Mouse (Mus musculus): ENCODE results near the gene Scmh1. TPM values are rescaled to one million over a fixed set of nuclear protein-coding genes. Genes with fewer than 3 reads are reported as not detected.

Scmh1 gene
- 40.0 and 44.6 TPM in 2 replicates for polyA plus RNA-seq (2015; fragmentation: Nextera tagmentation; extraction: Ambion mirVana)

- no peaks in the 10 kb centered on the region for H3K36me3 ChIP-seq (ENCODE audit: control insufficient read depth, insufficient read depth, low read length)
- peak within 1 kb of the TSS; percentile 100 for H3K9ac ChIP-seq (ENCODE audit: low read length)
- no peaks in the 10 kb centered on the region for H3K27me3 ChIP-seq (ENCODE audit: control insufficient read depth, insufficient read depth, low read length)
- H3K4me1 ChIP-seq (ENCODE audit: control insufficient read depth, insufficient read depth, low read length): peaks cover 11% of the 10 kb centered on the region; the same call in 1 of the 2 replicates
- H3K27ac ChIP-seq (ENCODE audit: low read length): peak within 1 kb of the TSS; percentile 94
- peak within 1 kb of the TSS; percentile 98 for H3K4me3 ChIP-seq (replicated peaks; ENCODE audit: low read length)
- peak; percentile 89 for ATAC-seq (ENCODE audit: insufficient read depth, low FRiP score)
- under 1% methylated on average over 80 of the region's 102 CpGs for WGBS
- peak within 1 kb of the TSS; percentile 55 for H3K4me2 ChIP-seq (ENCODE audit: low read depth, low read length)
- no peaks in the 10 kb centered on the region for H3K9me3 ChIP-seq (replicated peaks; ENCODE audit: control insufficient read depth, low read length)
Measured at GRCm38 (mm10) chr4:120405144-120405805, at the start of gene Scmh1. Scmh1 (plus strand) TSS chr4:120405281.

GRCm38 (mm10) chr4:120360011-120360521, 45.0 kb upstream of the Scmh1 start:
- Histone ChIP-seq H3K27ac (ENCODE audit: low read length) (no peak overlapping the region), H3K36me3 (ENCODE audit: control insufficient read depth, insufficient read depth, low read length) (no peaks in the 10 kb centered on the region), H3K4me3 (replicated peaks; ENCODE audit: low read length) (no peak overlapping the region), H3K27me3 (ENCODE audit: control insufficient read depth, insufficient read depth, low read length) (no peaks in the 10 kb centered on the region), H3K9ac (ENCODE audit: low read length) (no peak overlapping the region), H3K4me2 (ENCODE audit: low read depth, low read length) (no peak overlapping the region), H3K4me1 (ENCODE audit: control insufficient read depth, insufficient read depth, low read length) (no peaks in the 10 kb centered on the region), H3K9me3 (replicated peaks; ENCODE audit: control insufficient read depth, low read length) (no peaks in the 10 kb centered on the region)
- WGBS: 7% methylated on average over 8 of the region's 8 CpGs
- 0 out of 2 replicates have a peak, but pooled peaks have one; percentile 29 for ATAC-seq (ENCODE audit: insufficient read depth, low FRiP score)

- no peak overlapping the region for H3K27ac ChIP-seq (ENCODE audit: low read length)
- H3K9ac ChIP-seq (ENCODE audit: low read length): no peak overlapping the region
- H3K36me3 ChIP-seq (ENCODE audit: control insufficient read depth, insufficient read depth, low read length): no peaks in the 10 kb centered on the region
- no peaks in the 10 kb centered on the region for H3K27me3 ChIP-seq (ENCODE audit: control insufficient read depth, insufficient read depth, low read length)
- no peak overlapping the region for H3K4me3 ChIP-seq (replicated peaks; ENCODE audit: low read length)
- ATAC-seq (ENCODE audit: insufficient read depth, low FRiP score): no peak
- 0% methylated on average over 3 of the region's 3 CpGs for WGBS
- no peak overlapping the region for H3K4me2 ChIP-seq (ENCODE audit: low read depth, low read length)
- no peaks in the 10 kb centered on the region for H3K9me3 ChIP-seq (replicated peaks; ENCODE audit: control insufficient read depth, low read length)
- peaks cover 4% of the 10 kb centered on the region; the same call in 1 of the 2 replicates for H3K4me1 ChIP-seq (ENCODE audit: control insufficient read depth, insufficient read depth, low read length)
Measured at GRCm38 (mm10) chr4:120364729-120365128, 40.4 kb upstream of the Scmh1 start.

- Histone ChIP-seq H3K27me3 (ENCODE audit: control insufficient read depth, insufficient read depth, low read length) (no peaks in the 10 kb centered on the region), H3K4me1 (ENCODE audit: control insufficient read depth, insufficient read depth, low read length) (peaks cover 4% of the 10 kb centered on the region; the same call in 1 of the 2 replicates), H3K4me2 (ENCODE audit: low read depth, low read length) (no peak overlapping the region), H3K36me3 (ENCODE audit: control insufficient read depth, insufficient read depth, low read length) (no peaks in the 10 kb centered on the region), H3K4me3 (replicated peaks; ENCODE audit: low read length) (no peak overlapping the region), H3K9ac (ENCODE audit: low read length) (no peak overlapping the region), H3K9me3 (replicated peaks; ENCODE audit: control insufficient read depth, low read length) (no peaks in the 10 kb centered on the region), H3K27ac (ENCODE audit: low read length) (no peak overlapping the region)
- ATAC-seq (ENCODE audit: insufficient read depth, low FRiP score): no peak
- WGBS: 19% methylated on average over 5 of the region's 5 CpGs
Measured at GRCm38 (mm10) chr4:120365456-120365855, 39.6 kb upstream of the Scmh1 start.

DNA sequence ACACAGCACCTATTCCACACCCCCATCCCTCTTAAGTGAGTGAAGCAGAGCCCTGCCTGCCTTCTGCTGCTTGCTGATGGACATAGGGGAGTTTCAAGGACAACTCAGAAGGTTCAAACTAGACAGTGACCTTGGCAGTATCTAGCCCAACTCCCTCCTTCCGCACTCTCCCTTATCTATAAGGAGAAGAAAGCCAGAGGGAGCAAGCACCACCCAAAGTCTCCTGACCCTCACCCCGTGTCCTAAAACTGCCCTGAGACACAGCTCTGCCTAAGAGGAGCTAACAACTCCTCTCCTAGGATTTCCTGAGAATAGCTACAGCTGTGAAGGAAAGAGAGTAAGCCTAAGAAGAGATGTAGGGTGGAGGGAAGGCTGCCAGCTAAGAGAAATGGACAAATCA, 37.0 kb upstream of the Scmh1 start:
- H3K4me1 ChIP-seq (ENCODE audit: control insufficient read depth, insufficient read depth, low read length): peaks cover 4% of the 10 kb centered on the region; the same call in 1 of the 2 replicates

GRCm38 (mm10) chr4:120368663-120369062, 36.4 kb upstream of the Scmh1 start:
- ATAC-seq (ENCODE audit: insufficient read depth, low FRiP score): no peak
- Histone ChIP-seq H3K36me3 (ENCODE audit: control insufficient read depth, insufficient read depth, low read length) (no peaks in the 10 kb centered on the region), H3K4me3 (replicated peaks; ENCODE audit: low read length) (no peak overlapping the region), H3K27me3 (ENCODE audit: control insufficient read depth, insufficient read depth, low read length) (no peaks in the 10 kb centered on the region), H3K4me1 (ENCODE audit: control insufficient read depth, insufficient read depth, low read length) (peaks cover 4% of the 10 kb centered on the region; the same call in 1 of the 2 replicates), H3K9ac (ENCODE audit: low read length) (no peak overlapping the region), H3K9me3 (replicated peaks; ENCODE audit: control insufficient read depth, low read length) (no peaks in the 10 kb centered on the region), H3K27ac (ENCODE audit: low read length) (no peak overlapping the region), H3K4me2 (ENCODE audit: low read depth, low read length) (no peak overlapping the region)
- WGBS: 12% methylated on average over 4 of the region's 4 CpGs

More for the DNA sequence above, 37.0 kb upstream of the Scmh1 start:
- ATAC-seq (ENCODE audit: insufficient read depth, low FRiP score): no peak
- Histone ChIP-seq H3K36me3 (ENCODE audit: control insufficient read depth, insufficient read depth, low read length) (no peaks in the 10 kb centered on the region), H3K27ac (ENCODE audit: low read length) (no peak overlapping the region), H3K9me3 (replicated peaks; ENCODE audit: control insufficient read depth, low read length) (no peaks in the 10 kb centered on the region), H3K4me2 (ENCODE audit: low read depth, low read length) (no peak overlapping the region), H3K9ac (ENCODE audit: low read length) (no peak overlapping the region), H3K27me3 (ENCODE audit: control insufficient read depth, insufficient read depth, low read length) (no peaks in the 10 kb centered on the region), H3K4me3 (replicated peaks; ENCODE audit: low read length) (no peak overlapping the region)
- 70% methylated on average over 2 of the region's 2 CpGs for WGBS

- Histone ChIP-seq H3K27ac (ENCODE audit: low read length) (no peak overlapping the region), H3K36me3 (ENCODE audit: control insufficient read depth, insufficient read depth, low read length) (no peaks in the 10 kb centered on the region), H3K9ac (ENCODE audit: low read length) (no peak overlapping the region), H3K27me3 (ENCODE audit: control insufficient read depth, insufficient read depth, low read length) (no peaks in the 10 kb centered on the region), H3K4me1 (ENCODE audit: control insufficient read depth, insufficient read depth, low read length) (peaks cover 4% of the 10 kb centered on the region; the same call in 1 of the 2 replicates), H3K4me2 (ENCODE audit: low read depth, low read length) (no peak overlapping the region), H3K9me3 (replicated peaks; ENCODE audit: control insufficient read depth, low read length) (no peaks in the 10 kb centered on the region), H3K4me3 (replicated peaks; ENCODE audit: low read length) (no peak overlapping the region)
- 31% methylated on average over 2 of the region's 2 CpGs for WGBS
- no peak for ATAC-seq (ENCODE audit: insufficient read depth, low FRiP score)
Measured at GRCm38 (mm10) chr4:120369156-120369555, 35.9 kb upstream of the Scmh1 start.

GRCm38 (mm10) chr4:120369861-120370366, 35.2 kb upstream of the Scmh1 start:
- Histone ChIP-seq H3K4me3 (replicated peaks; ENCODE audit: low read length) (no peak overlapping the region), H3K9me3 (replicated peaks; ENCODE audit: control insufficient read depth, low read length) (no peaks in the 10 kb centered on the region), H3K27ac (ENCODE audit: low read length) (no peak overlapping the region), H3K4me1 (ENCODE audit: control insufficient read depth, insufficient read depth, low read length) (peaks cover 4% of the 10 kb centered on the region; the same call in 1 of the 2 replicates), H3K27me3 (ENCODE audit: control insufficient read depth, insufficient read depth, low read length) (no peaks in the 10 kb centered on the region), H3K36me3 (ENCODE audit: control insufficient read depth, insufficient read depth, low read length) (no peaks in the 10 kb centered on the region), H3K4me2 (ENCODE audit: low read depth, low read length) (0 out of 2 replicates have a peak overlapping the region, but pooled peaks have one; percentile 15), H3K9ac (ENCODE audit: low read length) (no peak overlapping the region)
- 36% methylated on average over 10 of the region's 10 CpGs for WGBS
- no peak for ATAC-seq (ENCODE audit: insufficient read depth, low FRiP score)

DNA sequence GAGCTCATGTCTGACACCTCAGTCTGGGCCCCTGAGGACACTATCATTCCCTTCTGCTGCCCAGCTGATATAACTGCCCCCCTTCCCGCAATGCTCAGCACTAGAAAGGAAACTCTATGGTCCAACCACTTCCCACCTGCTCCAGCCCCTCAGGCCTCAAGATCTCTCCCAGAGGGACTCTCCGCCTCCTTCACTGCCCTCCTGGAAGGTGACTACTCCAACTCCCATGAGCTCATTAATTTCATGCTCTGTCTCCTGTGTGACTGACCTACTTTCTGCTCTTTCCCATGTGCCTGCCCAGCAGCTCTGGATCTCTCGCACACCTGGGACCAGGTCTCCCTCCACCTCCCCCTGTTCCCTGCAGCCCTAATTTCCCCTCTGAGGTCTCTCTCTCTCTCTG, 32.2 kb upstream of the Scmh1 start:
- Histone ChIP-seq H3K9me3 (replicated peaks; ENCODE audit: control insufficient read depth, low read length) (no peaks in the 10 kb centered on the region), H3K4me1 (ENCODE audit: control insufficient read depth, insufficient read depth, low read length) (peaks cover 4% of the 10 kb centered on the region; the same call in 1 of the 2 replicates), H3K27me3 (ENCODE audit: control insufficient read depth, insufficient read depth, low read length) (no peaks in the 10 kb centered on the region), H3K4me2 (ENCODE audit: low read depth, low read length) (no peak overlapping the region), H3K9ac (ENCODE audit: low read length) (no peak overlapping the region), H3K36me3 (ENCODE audit: control insufficient read depth, insufficient read depth, low read length) (no peaks in the 10 kb centered on the region), H3K4me3 (replicated peaks; ENCODE audit: low read length) (no peak overlapping the region), H3K27ac (ENCODE audit: low read length) (no peak overlapping the region)
- 74% methylated on average over 3 of the region's 3 CpGs for WGBS
- ATAC-seq (ENCODE audit: insufficient read depth, low FRiP score): no peak

All from stomach, embryonic 16.5 days (tissue).